Mouse (Mus musculus): Measurements from ENCODE around the gene Srgap2. TPM values are rescaled to one million over a fixed set of nuclear protein-coding genes. Genes with fewer than 3 reads are reported as not detected.
"Not testable (repeated sequence)": the region's sequence is repeated elsewhere in the genome, so short reads cannot be mapped to it uniquely, and the experiment has no call there.

The Srgap2 gene
- polyA plus RNA-seq, 1 experiment from 2014 or later = 16.9 TPM

DNA sequence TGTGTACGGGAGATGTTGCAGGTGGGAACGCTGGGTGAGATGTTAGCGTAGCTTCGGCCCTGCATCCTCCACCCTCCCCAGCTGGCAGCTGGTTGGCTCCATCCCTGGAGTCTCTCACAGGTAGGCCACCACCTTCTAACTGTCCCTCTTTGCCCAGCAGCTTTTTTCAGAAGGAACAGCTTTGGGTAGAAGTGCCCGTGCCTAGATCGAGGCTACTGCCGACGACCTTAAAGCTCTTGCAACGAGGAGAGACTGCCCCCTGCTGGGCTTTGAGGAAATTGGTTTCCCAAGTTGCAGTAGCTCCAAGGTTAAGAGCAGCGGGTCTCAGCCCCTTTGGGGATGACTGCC lies 266.9 kb downstream of the Srgap2 start:
- 34% methylated on average over 10 of the region's 10 CpGs for WGBS
- Histone ChIP-seq H3K9me3 (replicated peaks) (no peaks in the 10 kb centered on the region), H3K36me3 (no peaks in the 10 kb centered on the region), H3K27me3 (peaks cover 9% of the 10 kb centered on the region; the same call in 1 of the 2 replicates), H3K4me1 (no peaks in the 10 kb centered on the region; the same call in 1 of the 2 replicates), H3K4me3 (no peak overlapping the region), H3K9ac (no peak overlapping the region), H3K27ac (no peak overlapping the region), H3K4me2 (replicated peaks) (no peak overlapping the region)
- no peak for ATAC-seq (ENCODE audit: low FRiP score)

DNA sequence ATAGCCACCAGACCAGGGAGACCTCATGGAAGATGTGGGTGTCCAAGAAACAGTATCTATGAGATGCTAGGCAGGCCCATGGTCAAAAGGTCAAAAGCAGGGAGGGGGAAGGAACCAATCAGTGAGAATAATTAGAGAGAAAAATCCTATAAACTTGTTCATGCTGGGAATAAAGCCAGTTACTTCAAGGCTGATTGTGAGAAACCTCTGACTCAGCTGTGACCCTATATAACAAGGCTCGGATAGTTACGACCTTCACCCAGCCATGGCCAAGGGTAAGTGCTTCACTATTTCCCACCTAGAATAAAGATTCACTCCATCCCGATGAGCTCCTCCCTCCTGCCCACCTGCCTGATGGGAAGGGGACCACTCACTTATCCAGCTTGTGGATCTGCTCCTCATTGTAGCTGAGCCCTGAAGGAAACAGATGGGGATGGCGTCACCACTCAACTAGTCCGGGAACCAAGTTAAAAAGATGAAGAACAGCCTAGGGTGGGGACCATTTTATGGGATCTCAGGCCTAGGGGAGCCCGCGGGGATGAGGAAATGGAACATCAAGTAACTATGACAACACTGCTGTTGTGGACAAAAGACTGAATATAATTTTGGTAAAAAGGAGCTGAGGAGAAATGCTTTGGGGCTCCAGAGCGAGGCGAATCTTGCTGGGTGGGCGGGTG lies 267.4 kb downstream of the Srgap2 start:
- Histone ChIP-seq H3K27ac (no peak overlapping the region), H3K4me1 (no peaks in the 10 kb centered on the region; the same call in 1 of the 2 replicates), H3K4me2 (replicated peaks) (no peak overlapping the region), H3K36me3 (no peaks in the 10 kb centered on the region), H3K27me3 (peaks cover 9% of the 10 kb centered on the region; the same call in 1 of the 2 replicates), H3K9me3 (replicated peaks) (no peaks in the 10 kb centered on the region), H3K4me3 (no peak overlapping the region), H3K9ac (no peak overlapping the region)
- no peak for ATAC-seq (ENCODE audit: low FRiP score)
- WGBS = 72% methylated on average over 10 of the region's 10 CpGs

DNA sequence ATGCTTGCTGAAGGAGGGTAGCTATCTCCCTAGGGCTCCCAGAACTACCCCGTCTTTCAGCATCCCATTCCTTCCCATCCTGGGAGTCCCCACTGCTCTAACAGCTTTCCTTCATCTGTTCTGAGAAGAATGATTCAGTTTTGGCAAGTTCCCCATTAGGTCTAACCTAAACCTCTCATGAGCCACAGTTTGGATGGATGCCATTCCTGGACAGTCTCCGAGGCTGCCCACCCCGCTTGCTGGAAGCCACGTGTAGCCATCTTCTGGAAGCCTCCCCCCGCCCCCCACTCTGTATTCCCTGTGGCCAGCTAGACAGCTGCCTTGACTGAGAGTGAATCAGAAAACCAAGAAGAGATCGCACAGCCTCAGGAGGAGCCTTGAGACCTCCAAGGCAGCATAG lies 269.9 kb downstream of the Srgap2 start:
- Histone ChIP-seq H3K9me3 (replicated peaks) (no peaks in the 10 kb centered on the region), H3K27ac (no peak overlapping the region), H3K4me3 (no peak overlapping the region), H3K9ac (no peak overlapping the region), H3K27me3 (peaks cover 9% of the 10 kb centered on the region; the same call in 1 of the 2 replicates), H3K4me1 (no peaks in the 10 kb centered on the region), H3K4me2 (replicated peaks) (no peak overlapping the region), H3K36me3 (no peaks in the 10 kb centered on the region)
- 85% methylated on average over 6 of the region's 6 CpGs for WGBS
- ATAC-seq (ENCODE audit: low FRiP score) = no peak

DNA sequence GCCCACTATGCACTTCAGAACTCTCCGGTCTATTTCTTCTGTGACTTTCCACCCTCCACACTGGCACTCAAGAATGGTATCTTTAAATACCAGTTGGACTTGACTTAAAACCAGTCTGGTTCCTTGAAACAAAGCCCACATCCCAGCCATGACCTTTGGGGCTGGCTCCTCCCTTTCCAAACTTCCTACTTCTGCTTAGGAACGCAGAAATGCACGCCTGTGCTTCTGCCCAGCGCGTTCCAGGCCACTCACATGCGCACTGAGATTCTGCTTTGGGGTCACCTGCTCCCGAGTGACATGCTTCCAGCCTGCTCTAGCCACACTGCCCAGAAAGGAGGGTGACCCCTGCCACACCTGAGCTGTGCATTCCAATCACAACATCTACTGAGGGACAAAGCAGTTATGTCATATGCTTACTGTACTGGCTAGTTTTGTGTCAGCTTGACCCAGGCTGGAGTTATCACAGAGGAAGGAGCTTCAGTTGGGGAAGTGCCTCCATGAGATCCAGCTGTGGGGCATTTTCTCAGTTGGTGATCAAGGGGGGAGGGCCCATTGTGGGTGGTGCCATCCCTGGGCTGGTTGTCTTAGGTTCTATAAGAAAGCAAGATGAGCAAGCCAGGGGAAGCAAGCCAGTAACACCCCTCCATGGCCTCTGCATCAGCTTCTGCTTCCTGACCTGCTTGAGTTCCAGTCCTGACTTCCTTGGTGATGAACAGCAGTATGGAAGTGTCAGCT lies 274.5 kb downstream of the Srgap2 start:
- 84% methylated on average over 7 of the region's 7 CpGs for WGBS
- H3K36me3 ChIP-seq; ATAC-seq (ENCODE audit: low FRiP score); H3K9ac ChIP-seq; H3K4me3 ChIP-seq; H3K9me3 ChIP-seq (replicated peaks); H3K27me3 ChIP-seq; H3K4me1 ChIP-seq; H3K27ac ChIP-seq; H3K4me2 ChIP-seq (replicated peaks): not testable (repeated sequence)

DNA sequence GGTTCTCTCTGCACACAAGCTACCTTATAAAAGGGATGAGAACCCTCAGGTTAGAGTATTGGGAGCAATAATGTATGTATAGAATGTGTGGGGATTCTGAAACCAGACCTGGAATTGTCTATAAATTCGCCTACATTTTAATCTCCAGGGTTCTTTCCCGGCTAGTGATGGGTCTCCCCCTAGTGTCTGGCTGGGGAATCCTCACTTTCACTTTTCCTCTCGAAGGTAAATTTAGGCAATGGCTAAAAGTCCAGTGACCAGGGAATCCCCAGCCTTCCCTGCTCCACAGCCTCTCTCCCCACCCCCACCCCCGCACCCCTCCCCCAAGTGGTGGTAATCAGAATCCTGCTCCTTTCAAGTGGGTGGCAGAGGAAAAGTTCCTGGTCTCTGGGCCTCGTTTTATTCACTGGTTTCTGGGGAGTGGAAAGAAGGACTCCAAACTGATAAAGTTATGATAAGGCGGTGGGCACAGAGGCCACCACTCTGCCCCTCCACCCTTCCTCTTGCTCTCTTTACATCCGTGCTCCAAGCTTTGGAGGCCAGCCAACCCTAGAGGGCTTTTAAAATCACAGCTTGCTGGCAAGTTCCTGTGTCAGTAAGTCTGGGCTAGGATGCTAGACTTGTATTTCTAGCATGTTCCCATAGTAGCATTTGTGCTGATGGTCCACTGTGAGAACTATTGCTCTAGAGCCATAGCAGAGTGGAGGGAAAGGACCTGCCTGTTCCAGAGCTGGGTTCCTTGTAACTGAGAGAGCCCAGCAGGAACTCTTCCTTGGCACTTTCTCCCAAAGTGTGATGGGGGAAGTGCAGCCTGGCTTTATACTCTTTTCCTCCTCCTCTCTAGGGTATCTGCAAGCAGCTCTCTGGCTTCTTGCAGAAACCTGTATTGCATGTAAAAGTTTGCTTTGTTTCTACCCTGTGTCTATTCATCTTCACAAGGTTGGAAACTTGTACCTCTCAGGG lies 280.4 kb downstream of the Srgap2 start:
- Histone ChIP-seq H3K27me3 (peaks cover 43% of the 10 kb centered on the region), H3K36me3 (no peaks in the 10 kb centered on the region), H3K4me3 (no peak overlapping the region), H3K4me1 (peaks cover 13% of the 10 kb centered on the region), H3K27ac (no peak overlapping the region), H3K9me3 (replicated peaks) (no peaks in the 10 kb centered on the region), H3K9ac (no peak overlapping the region), H3K4me2 (replicated peaks) (no peak overlapping the region; the same call in 1 of the 2 replicates)
- 0 out of 2 replicates have a peak, but pooled peaks have one; percentile 12 for ATAC-seq (ENCODE audit: low FRiP score)
- WGBS = 19% methylated on average over 7 of the region's 7 CpGs

DNA sequence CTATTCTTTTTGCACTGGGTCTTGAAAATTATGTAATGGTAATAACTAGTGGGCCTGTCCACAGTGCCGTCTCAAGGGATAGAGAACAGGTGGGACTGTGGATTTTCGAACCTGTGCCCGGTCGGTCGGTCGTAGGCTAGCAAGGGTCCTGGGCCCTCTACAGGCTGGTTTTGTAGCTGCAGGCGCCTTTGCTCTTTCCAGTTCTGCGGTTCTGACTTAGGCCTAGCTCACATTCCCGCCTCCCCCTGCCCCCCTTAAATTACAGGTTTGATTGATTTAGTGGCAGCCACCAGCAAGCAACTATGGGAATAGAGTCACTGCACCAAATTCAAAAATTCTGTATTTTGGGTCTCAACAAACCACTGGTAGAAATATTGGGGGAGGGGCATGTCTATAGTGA lies 281.2 kb downstream of the Srgap2 start:
- Histone ChIP-seq H3K4me2 (replicated peaks) (peak overlapping the region; percentile 96), H3K27ac (no peak overlapping the region), H3K4me1 (peaks cover 13% of the 10 kb centered on the region), H3K9ac (no peak overlapping the region), H3K9me3 (replicated peaks) (no peaks in the 10 kb centered on the region), H3K4me3 (peak overlapping the region; percentile 50), H3K36me3 (no peaks in the 10 kb centered on the region), H3K27me3 (peaks cover 47% of the 10 kb centered on the region)
- peak; percentile 37; the same call in 1 of the 2 replicates for ATAC-seq (ENCODE audit: low FRiP score)
- 7% methylated on average over 9 of the region's 9 CpGs for WGBS

DNA sequence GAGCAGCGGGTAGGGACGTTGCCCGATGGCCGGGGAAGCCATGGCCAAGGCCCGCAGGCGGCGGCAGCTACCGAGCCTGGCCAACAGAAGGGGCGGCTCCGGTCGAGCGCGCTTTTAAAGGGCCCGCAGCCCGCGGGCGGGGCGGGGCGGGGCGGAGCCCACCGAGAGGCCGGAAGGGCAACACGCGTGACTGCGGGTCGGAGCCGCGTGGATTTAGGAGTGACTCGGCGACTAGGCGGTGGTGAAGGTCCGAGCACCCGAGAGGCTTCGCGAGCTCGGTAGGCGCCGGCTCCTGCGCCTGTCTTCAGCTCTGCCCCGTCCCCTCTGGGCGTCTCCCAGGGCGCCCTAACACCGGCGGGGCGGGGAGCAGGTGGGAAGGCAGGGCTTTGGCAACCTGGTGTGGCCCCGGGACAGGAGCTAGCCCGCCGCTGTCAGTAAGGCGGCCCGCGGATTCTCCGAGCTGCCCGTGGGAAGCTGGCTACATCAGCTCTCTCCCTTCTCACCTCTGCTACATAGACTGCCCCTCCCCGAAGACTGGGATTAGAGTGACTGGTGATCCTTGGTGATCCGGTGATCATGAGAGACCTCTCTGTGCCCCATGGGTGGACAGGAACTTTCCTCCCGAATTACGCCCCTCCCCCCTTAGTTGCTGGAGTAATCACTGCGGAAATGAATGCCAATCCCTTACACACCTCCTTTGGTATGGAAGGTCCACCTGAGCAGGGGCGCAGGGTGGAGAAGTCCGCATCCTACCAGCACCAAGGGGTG lies 281.9 kb downstream of the Srgap2 start, which contains the start of gene Rassf5:
Gene Rassf5 (minus strand): TSS at position 170 of the 768 bp plus-strand sequence.
- peaks cover 15% of the 10 kb centered on the region for H3K4me1 ChIP-seq
- H3K4me3 ChIP-seq = peak within 1 kb of the TSS; percentile 50
- H3K9me3 ChIP-seq (replicated peaks) = no peaks in the 10 kb centered on the region
- under 1% methylated on average over 57 of the region's 60 CpGs for WGBS
- H3K27ac ChIP-seq = no peak within 1 kb of the TSS
- H3K9ac ChIP-seq = peak within 1 kb of the TSS; percentile 61
- peaks cover 50% of the 10 kb centered on the region for H3K27me3 ChIP-seq
- no peaks in the 10 kb centered on the region for H3K36me3 ChIP-seq
- peak; percentile 65 for ATAC-seq (ENCODE audit: low FRiP score)
- peak within 1 kb of the TSS; percentile 96 for H3K4me2 ChIP-seq (replicated peaks)

DNA sequence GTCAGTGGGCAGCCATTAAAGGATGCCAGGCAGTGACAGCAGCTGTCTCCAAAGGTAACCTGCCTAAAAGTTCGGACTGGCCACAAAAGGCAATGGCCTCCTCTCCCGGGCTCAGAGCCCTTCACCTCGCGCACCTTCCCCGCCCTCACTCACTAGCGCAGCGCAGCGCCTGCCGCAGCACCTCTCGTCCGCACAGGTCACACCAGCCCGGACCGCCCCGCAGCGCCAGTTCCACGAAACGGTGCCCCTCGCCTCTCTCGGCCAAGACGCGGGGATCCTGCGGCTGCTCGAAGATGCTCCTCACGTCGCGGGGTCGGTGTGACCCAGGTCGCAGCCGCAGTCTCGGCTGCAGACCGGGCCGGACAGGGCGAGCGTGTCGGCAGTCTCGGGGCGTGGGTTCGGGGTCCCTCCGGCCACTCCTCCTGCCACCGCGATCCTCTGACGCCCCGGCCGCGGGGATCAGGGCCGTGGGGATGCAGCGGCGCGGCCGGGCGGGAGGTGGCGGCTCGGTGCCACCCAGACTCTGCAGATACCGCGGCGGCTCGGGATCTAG lies 282.5 kb downstream of the Srgap2 start:
- WGBS = 2% methylated on average over 54 of the region's 57 CpGs
- Histone ChIP-seq H3K9ac (peak overlapping the region; percentile 61), H3K4me1 (peaks cover 21% of the 10 kb centered on the region), H3K36me3 (no peaks in the 10 kb centered on the region), H3K4me2 (replicated peaks) (peak overlapping the region; percentile 96), H3K4me3 (peak overlapping the region; percentile 50), H3K27ac (no peak overlapping the region), H3K27me3 (peaks cover 50% of the 10 kb centered on the region), H3K9me3 (replicated peaks) (no peaks in the 10 kb centered on the region)
- peak; percentile 3; the same call in 1 of the 2 replicates for ATAC-seq (ENCODE audit: low FRiP score)

DNA sequence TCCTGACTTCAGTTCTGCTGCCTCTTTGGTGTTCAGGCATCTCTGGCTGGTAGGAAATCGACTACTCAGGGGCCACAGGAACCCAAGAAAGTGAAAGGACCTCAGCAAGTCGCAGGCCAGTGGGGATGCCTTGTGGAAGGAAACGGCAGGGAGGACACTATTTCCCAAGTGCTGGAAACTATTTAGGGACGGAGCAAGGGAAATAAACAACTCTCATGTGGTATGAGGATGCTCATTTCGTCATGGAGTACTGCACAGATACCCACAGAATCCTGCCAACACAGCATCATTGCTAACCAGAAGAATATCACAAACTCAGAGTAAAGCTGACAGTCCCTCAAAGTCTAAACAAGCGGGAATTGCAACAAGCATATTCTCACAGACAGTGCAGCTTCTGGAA lies 284.2 kb downstream of the Srgap2 start:
- Histone ChIP-seq H3K4me1 (peaks cover 28% of the 10 kb centered on the region), H3K4me3 (no peak overlapping the region), H3K9me3 (replicated peaks) (no peaks in the 10 kb centered on the region), H3K4me2 (replicated peaks) (no peak overlapping the region), H3K9ac (no peak overlapping the region), H3K36me3 (no peaks in the 10 kb centered on the region), H3K27ac (no peak overlapping the region), H3K27me3 (peaks cover 49% of the 10 kb centered on the region)
- ATAC-seq (ENCODE audit: low FRiP score) = no peak
- 61% methylated on average over 6 of the region's 6 CpGs for WGBS

DNA sequence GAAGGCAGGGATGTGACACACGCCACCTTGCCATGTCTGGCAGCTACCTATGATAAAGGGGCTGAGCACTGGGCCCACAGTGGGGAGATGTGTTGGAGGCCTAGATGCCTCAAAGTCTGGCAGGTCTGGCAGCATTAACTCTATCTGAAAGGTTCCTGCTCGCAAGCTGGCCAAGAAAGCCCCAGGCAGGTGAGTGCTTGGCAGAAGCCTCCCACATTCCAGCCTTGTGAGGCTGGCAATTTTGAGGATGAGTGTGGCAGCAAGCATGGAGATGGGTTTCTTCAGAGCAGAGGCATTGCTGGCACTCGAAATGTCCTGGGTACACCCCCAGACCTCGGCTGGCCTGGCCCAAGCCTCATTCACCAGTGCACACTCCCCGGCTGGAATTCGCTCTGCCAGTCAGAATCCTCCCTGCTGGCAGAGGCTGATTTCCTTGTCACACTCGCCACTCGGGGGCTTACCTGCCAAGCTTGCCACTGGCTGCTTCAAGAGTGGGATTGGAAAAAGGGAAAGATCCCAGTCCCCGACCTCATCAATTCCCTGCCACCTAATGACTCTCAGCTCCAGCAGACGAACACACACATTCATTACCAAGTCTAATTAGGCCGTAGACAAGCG lies 287.5 kb downstream of the Srgap2 start:
- Histone ChIP-seq H3K4me1 (peaks cover 19% of the 10 kb centered on the region), H3K4me3 (no peak overlapping the region), H3K27me3 (peaks cover 28% of the 10 kb centered on the region), H3K4me2 (replicated peaks) (no peak overlapping the region), H3K36me3 (no peaks in the 10 kb centered on the region), H3K9ac (no peak overlapping the region), H3K27ac (peak overlapping the region; percentile 53), H3K9me3 (replicated peaks) (no peaks in the 10 kb centered on the region)
- ATAC-seq (ENCODE audit: low FRiP score) = peak; percentile 49
- 55% methylated on average over 12 of the region's 12 CpGs for WGBS

DNA sequence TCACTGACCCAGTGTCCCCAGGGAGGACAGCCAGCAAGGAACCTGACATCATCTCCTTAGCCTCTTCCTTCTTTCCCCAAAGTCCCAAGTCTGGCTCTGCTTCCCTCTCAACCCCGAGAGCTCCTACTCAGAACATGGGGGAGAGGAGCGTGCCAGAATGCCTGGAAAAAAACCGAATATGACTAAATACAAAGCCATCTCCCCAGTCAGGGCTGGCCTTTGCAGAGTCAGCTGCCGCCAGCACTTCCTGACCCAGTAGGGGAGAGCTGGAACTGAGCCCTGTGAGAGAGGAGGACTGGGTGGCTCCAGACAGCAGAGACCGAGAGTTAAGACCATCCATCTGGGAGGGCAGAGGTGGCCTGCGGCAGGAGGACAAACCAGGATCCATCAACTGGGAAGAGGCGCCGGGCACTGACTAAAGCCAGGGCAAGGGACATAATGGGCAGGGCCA lies 288.2 kb downstream of the Srgap2 start:
- Histone ChIP-seq H3K9me3 (replicated peaks) (no peaks in the 10 kb centered on the region), H3K27ac (peak overlapping the region; percentile 53), H3K9ac (no peak overlapping the region; the same call in 1 of the 2 replicates), H3K4me2 (replicated peaks) (no peak overlapping the region), H3K4me1 (peaks cover 15% of the 10 kb centered on the region), H3K36me3 (no peaks in the 10 kb centered on the region), H3K4me3 (no peak overlapping the region), H3K27me3 (peaks cover 21% of the 10 kb centered on the region)
- WGBS = 70% methylated on average over 8 of the region's 8 CpGs
- ATAC-seq (ENCODE audit: low FRiP score) = no peak

Measured in hindbrain, embryonic 12.5 days (tissue).